Mouse (Mus musculus): ENCODE measurements around the gene Etv6. TPM values are rescaled to one million over a fixed set of nuclear protein-coding genes. Genes with fewer than 3 reads are reported as not detected.

The Etv6 gene
- polyA plus RNA-seq, 1 experiment from 2014 or later: 20.0 TPM

GRCm38 (mm10) chr6:134199895-134200294 lies 164.4 kb downstream of the Etv6 start:
- 93% methylated on average over 1 of the region's 1 CpGs for WGBS
- Histone ChIP-seq H3K36me3 (ENCODE audit: control insufficient read depth, insufficient read depth, low read length) (no peaks in the 10 kb centered on the region), H3K9ac (ENCODE audit: low read length) (no peak overlapping the region), H3K27me3 (ENCODE audit: control insufficient read depth, insufficient read depth, low read length) (no peaks in the 10 kb centered on the region), H3K9me3 (ENCODE audit: control insufficient read depth, low read length) (no peaks in the 10 kb centered on the region), H3K4me1 (ENCODE audit: control insufficient read depth, insufficient read depth, low read length) (no peaks in the 10 kb centered on the region), H3K4me2 (ENCODE audit: low read depth, severe bottlenecking) (no peak overlapping the region), H3K4me3 (ENCODE audit: low read depth, low read length) (no peak overlapping the region), H3K27ac (replicated peaks; ENCODE audit: low read depth, low read length) (no peak overlapping the region)
- no peak for DNase-seq (ENCODE audit: low spot score)
- no peak for ATAC-seq (ENCODE audit: insufficient number of reproducible peaks, low FRiP score, low TSS enrichment, low read depth)

- Histone ChIP-seq H3K27ac (replicated peaks; ENCODE audit: low read depth, low read length) (no peak overlapping the region), H3K36me3 (ENCODE audit: control insufficient read depth, insufficient read depth, low read length) (no peaks in the 10 kb centered on the region), H3K9me3 (ENCODE audit: control insufficient read depth, low read length) (no peaks in the 10 kb centered on the region), H3K9ac (ENCODE audit: low read length) (no peak overlapping the region), H3K27me3 (ENCODE audit: control insufficient read depth, insufficient read depth, low read length) (no peaks in the 10 kb centered on the region), H3K4me2 (ENCODE audit: low read depth, severe bottlenecking) (no peak overlapping the region), H3K4me3 (ENCODE audit: low read depth, low read length) (no peak overlapping the region), H3K4me1 (ENCODE audit: control insufficient read depth, insufficient read depth, low read length) (no peaks in the 10 kb centered on the region)
- WGBS: 91% methylated on average over 10 of the region's 10 CpGs
- no peak for DNase-seq (ENCODE audit: low spot score)
- no peak for ATAC-seq (ENCODE audit: insufficient number of reproducible peaks, low FRiP score, low TSS enrichment, low read depth)
Measured at GRCm38 (mm10) chr6:134200577-134200976, 165.1 kb downstream of the Etv6 start.

GRCm38 (mm10) chr6:134202176-134202575 lies 166.7 kb downstream of the Etv6 start:
- no peaks in the 10 kb centered on the region for H3K4me1 ChIP-seq (ENCODE audit: control insufficient read depth, insufficient read depth, low read length)
- no peaks in the 10 kb centered on the region for H3K36me3 ChIP-seq (ENCODE audit: control insufficient read depth, insufficient read depth, low read length)
- no peak overlapping the region for H3K9ac ChIP-seq (ENCODE audit: low read length)
- ATAC-seq (ENCODE audit: insufficient number of reproducible peaks, low FRiP score, low TSS enrichment, low read depth) (no peak), DNase-seq (ENCODE audit: low spot score) (no peak)
- no peaks in the 10 kb centered on the region for H3K9me3 ChIP-seq (ENCODE audit: control insufficient read depth, low read length)
- H3K27me3 ChIP-seq (ENCODE audit: control insufficient read depth, insufficient read depth, low read length): no peaks in the 10 kb centered on the region
- no peak overlapping the region for H3K4me3 ChIP-seq (ENCODE audit: low read depth, low read length)
- H3K27ac ChIP-seq (replicated peaks; ENCODE audit: low read depth, low read length): no peak overlapping the region
- H3K4me2 ChIP-seq (ENCODE audit: low read depth, severe bottlenecking): no peak overlapping the region
- WGBS: 93% methylated on average over 5 of the region's 5 CpGs

DNA sequence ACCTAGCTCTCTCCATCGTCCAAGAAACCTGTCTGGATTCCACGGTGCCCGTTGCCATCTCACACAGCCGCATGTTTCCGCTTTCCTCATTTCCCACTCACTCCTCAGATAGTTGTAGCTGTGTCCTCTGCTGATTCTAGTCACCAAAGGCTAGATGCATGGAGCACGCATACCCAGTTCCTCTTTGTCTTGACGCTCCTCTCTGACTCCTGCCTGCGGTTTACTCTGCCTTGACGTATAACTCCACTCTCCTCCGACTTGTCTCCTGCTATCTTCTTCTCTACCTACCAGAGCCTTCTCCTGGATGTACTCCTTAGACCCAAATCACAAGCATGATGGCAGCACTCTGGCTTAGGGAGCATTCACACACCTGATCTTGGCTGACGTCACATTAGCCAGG lies 169.7 kb downstream of the Etv6 start:
- Histone ChIP-seq H3K9ac (ENCODE audit: low read length) (no peak overlapping the region), H3K4me2 (ENCODE audit: low read depth, severe bottlenecking) (no peak overlapping the region), H3K9me3 (ENCODE audit: control insufficient read depth, low read length) (no peaks in the 10 kb centered on the region), H3K36me3 (ENCODE audit: control insufficient read depth, insufficient read depth, low read length) (no peaks in the 10 kb centered on the region), H3K4me1 (ENCODE audit: control insufficient read depth, insufficient read depth, low read length) (no peaks in the 10 kb centered on the region), H3K4me3 (ENCODE audit: low read depth, low read length) (no peak overlapping the region), H3K27ac (replicated peaks; ENCODE audit: low read depth, low read length) (no peak overlapping the region), H3K27me3 (ENCODE audit: control insufficient read depth, insufficient read depth, low read length) (no peaks in the 10 kb centered on the region)
- ATAC-seq (ENCODE audit: insufficient number of reproducible peaks, low FRiP score, low TSS enrichment, low read depth) (no peak), DNase-seq (ENCODE audit: low spot score) (no peak)
- 94% methylated on average over 10 of the region's 11 CpGs for WGBS

GRCm38 (mm10) chr6:134205726-134206125 lies 170.2 kb downstream of the Etv6 start:
- H3K4me3 ChIP-seq (ENCODE audit: low read depth, low read length): no peak overlapping the region
- no peaks in the 10 kb centered on the region for H3K27me3 ChIP-seq (ENCODE audit: control insufficient read depth, insufficient read depth, low read length)
- 91% methylated on average over 5 of the region's 5 CpGs for WGBS
- no peak overlapping the region for H3K9ac ChIP-seq (ENCODE audit: low read length)
- no peaks in the 10 kb centered on the region for H3K36me3 ChIP-seq (ENCODE audit: control insufficient read depth, insufficient read depth, low read length)
- no peak for DNase-seq (ENCODE audit: low spot score)
- H3K4me1 ChIP-seq (ENCODE audit: control insufficient read depth, insufficient read depth, low read length): no peaks in the 10 kb centered on the region
- H3K4me2 ChIP-seq (ENCODE audit: low read depth, severe bottlenecking): no peak overlapping the region
- ATAC-seq (ENCODE audit: insufficient number of reproducible peaks, low FRiP score, low TSS enrichment, low read depth): no peak
- no peak overlapping the region for H3K27ac ChIP-seq (replicated peaks; ENCODE audit: low read depth, low read length)
- H3K9me3 ChIP-seq (ENCODE audit: control insufficient read depth, low read length): no peaks in the 10 kb centered on the region

- 92% methylated on average over 5 of the region's 5 CpGs for WGBS
- Histone ChIP-seq H3K4me3 (ENCODE audit: low read depth, low read length) (no peak overlapping the region), H3K4me1 (ENCODE audit: control insufficient read depth, insufficient read depth, low read length) (no peaks in the 10 kb centered on the region), H3K36me3 (ENCODE audit: control insufficient read depth, insufficient read depth, low read length) (no peaks in the 10 kb centered on the region), H3K27me3 (ENCODE audit: control insufficient read depth, insufficient read depth, low read length) (no peaks in the 10 kb centered on the region), H3K4me2 (ENCODE audit: low read depth, severe bottlenecking) (no peak overlapping the region), H3K27ac (replicated peaks; ENCODE audit: low read depth, low read length) (no peak overlapping the region), H3K9ac (ENCODE audit: low read length) (no peak overlapping the region), H3K9me3 (ENCODE audit: control insufficient read depth, low read length) (no peaks in the 10 kb centered on the region)
- DNase-seq (ENCODE audit: low spot score) (no peak), ATAC-seq (ENCODE audit: insufficient number of reproducible peaks, low FRiP score, low TSS enrichment, low read depth) (no peak)
Measured at GRCm38 (mm10) chr6:134206251-134206650, 170.8 kb downstream of the Etv6 start.

DNA sequence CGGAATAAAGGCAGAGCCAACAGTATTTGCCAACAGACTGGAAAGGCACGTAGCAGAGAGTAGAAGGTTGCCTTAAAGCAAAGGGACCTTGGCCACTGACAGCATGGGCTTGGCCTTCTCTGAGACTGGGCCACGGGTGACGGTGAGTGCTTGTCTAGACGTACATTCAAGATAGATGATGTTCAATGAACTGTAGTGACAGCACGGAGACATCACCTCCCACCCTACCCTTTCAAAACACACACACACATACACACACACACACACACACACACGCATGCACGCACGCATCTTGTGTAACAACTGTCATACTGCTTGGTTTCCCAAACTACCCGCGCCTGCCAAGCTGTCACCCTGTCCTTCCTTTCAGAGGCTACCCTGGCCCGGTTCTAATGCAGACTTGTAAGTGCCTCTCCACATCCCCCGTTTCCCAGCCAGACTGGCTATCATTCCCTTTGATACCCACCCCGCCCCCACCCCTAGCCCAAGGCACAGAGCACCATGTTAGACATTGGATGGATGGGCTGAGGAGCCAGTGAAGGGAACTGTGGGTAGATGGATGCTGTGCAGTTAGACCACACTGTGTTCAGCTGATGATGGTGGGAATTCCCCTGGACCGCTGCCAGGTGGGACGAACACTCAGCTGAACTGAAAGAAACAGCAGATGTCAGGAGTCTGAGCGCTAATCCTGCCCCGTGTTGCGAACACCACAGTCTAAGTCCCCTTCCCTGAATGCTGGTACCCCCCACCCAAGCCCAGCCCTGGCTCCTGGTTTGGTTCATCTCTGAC lies 172.1 kb downstream of the Etv6 start:
- Histone ChIP-seq H3K27me3 (ENCODE audit: control insufficient read depth, insufficient read depth, low read length) (no peaks in the 10 kb centered on the region), H3K4me3 (ENCODE audit: low read depth, low read length) (no peak overlapping the region), H3K4me1 (ENCODE audit: control insufficient read depth, insufficient read depth, low read length) (no peaks in the 10 kb centered on the region), H3K9me3 (ENCODE audit: control insufficient read depth, low read length) (no peaks in the 10 kb centered on the region), H3K4me2 (ENCODE audit: low read depth, severe bottlenecking) (no peak overlapping the region), H3K36me3 (ENCODE audit: control insufficient read depth, insufficient read depth, low read length) (no peaks in the 10 kb centered on the region), H3K9ac (ENCODE audit: low read length) (no peak overlapping the region), H3K27ac (replicated peaks; ENCODE audit: low read depth, low read length) (no peak overlapping the region)
- 91% methylated on average over 19 of the region's 19 CpGs for WGBS
- DNase-seq (ENCODE audit: low spot score) (no peak), ATAC-seq (ENCODE audit: insufficient number of reproducible peaks, low FRiP score, low TSS enrichment, low read depth) (no peak)

- no peak overlapping the region for H3K9ac ChIP-seq (ENCODE audit: low read length)
- no peak overlapping the region for H3K4me3 ChIP-seq (ENCODE audit: low read depth, low read length)
- no peak for DNase-seq (ENCODE audit: low spot score)
- H3K9me3 ChIP-seq (ENCODE audit: control insufficient read depth, low read length): no peaks in the 10 kb centered on the region
- no peak overlapping the region for H3K4me2 ChIP-seq (ENCODE audit: low read depth, severe bottlenecking)
- no peak overlapping the region for H3K27ac ChIP-seq (replicated peaks; ENCODE audit: low read depth, low read length)
- no peak for ATAC-seq (ENCODE audit: insufficient number of reproducible peaks, low FRiP score, low TSS enrichment, low read depth)
- H3K4me1 ChIP-seq (ENCODE audit: control insufficient read depth, insufficient read depth, low read length): no peaks in the 10 kb centered on the region
- 90% methylated on average over 14 of the region's 14 CpGs for WGBS
- H3K36me3 ChIP-seq (ENCODE audit: control insufficient read depth, insufficient read depth, low read length): no peaks in the 10 kb centered on the region
- H3K27me3 ChIP-seq (ENCODE audit: control insufficient read depth, insufficient read depth, low read length): no peaks in the 10 kb centered on the region
Measured at GRCm38 (mm10) chr6:134208180-134208952, 172.9 kb downstream of the Etv6 start.
